Mouse (Mus musculus) heart, adult 11 months (tissue): ENCODE results near the gene Npr2.

Experiments used
- DNase-seq: peaks from one replicate; pipeline ENCODE4 v3.0.0; 2022

Gene Npr2

GRCm38 (mm10) chr4:43629106-43629817, 2.5 kb upstream of the Npr2 start:
- peak; percentile 87 for DNase-seq

DNA sequence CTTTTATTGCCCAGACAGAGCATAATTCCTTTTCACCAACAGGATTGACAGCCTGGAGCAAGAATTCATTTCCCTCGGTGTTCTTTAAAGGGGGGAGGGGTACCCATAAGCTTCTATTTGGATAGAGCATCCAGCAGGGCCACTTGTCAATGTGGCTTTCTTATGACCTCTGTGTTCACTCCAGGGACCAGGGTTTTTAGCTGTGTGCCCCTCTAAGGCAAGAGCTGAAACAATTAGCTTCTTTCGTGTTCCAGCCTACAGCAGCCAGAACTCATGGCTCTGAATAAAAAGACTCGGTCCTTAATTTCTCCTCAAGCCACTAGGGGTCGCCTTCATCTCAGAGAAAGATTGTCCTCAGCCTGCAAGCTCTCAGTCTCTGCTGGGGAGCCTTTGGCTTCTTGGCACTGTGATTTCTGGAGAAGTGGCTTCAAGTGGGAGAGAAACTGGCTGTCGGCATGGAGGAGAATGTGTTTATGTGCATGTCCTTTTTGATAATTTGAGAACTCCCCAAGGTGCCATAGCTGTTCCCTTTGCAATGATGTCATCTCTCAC, 1.6 kb upstream of the Npr2 start:
- peak; percentile 98 for DNase-seq

GRCm38 (mm10) chr4:43630671-43631045, 1.1 kb upstream of the Npr2 start:
- no peak for DNase-seq

DNA sequence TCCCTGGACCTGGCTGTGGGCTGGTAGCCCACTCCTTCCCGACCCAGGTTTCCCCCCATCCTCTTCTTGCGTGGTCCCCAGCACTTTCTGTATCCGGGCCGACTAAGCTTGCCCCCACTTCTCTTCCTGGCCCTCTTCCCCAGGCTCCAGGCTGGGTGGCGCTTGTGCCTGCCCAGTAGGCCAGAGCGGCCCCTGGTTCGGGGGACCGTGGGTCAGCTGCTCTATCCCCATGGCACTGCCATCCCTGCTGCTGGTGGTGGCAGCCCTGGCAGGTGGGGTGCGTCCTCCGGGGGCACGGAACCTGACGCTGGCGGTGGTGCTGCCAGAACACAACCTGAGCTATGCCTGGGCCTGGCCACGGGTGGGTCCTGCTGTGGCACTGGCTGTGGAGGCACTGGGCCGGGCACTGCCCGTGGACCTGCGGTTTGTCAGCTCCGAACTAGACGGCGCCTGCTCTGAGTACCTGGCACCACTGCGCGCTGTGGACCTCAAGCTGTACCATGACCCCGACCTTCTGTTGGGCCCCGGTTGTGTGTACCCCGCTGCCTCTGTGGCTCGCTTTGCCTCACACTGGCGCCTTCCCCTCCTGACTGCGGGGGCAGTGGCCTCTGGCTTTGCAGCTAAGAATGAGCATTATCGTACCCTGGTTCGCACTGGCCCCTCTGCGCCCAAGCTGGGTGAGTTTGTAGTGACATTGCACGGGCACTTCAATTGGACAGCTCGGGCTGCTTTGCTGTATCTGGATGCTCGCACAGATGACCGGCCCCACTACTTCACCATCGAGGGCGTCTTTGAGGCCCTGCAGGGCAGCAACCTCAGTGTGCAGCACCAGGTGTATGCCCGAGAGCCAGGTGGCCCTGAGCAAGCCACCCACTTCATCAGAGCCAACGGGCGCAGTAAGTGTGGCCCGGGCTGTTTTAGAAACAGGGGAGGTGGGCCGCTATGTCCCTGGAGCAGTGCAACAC, 503 bp downstream of the Npr2 start:
- DNase-seq, result peak; percentile 96

DNA sequence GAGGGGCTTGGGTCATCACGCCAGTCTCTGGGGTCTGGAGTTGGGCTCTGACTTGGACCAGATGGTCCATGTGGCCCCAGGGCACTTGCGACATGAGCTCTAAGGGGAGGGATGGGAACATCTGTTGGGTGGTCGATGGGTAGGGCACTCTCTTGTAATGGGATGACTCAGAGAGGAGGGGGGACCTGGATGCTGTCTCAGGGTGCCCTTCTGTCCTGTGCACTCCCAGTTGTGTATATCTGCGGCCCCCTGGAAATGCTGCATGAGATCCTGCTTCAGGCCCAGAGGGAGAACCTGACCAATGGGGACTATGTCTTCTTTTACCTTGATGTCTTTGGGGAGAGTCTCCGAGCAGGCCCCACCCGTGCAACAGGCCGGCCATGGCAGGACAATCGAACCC, 1.6 kb downstream of the Npr2 start:
- peak; percentile 87 for DNase-seq

GRCm38 (mm10) chr4:43633736-43634135, 2.0 kb downstream of the Npr2 start:
- peak; percentile 84 for DNase-seq

- DNase-seq, result peak; percentile 60
Observed at GRCm38 (mm10) chr4:43634621-43635374, 3.1 kb downstream of the Npr2 start.

DNA sequence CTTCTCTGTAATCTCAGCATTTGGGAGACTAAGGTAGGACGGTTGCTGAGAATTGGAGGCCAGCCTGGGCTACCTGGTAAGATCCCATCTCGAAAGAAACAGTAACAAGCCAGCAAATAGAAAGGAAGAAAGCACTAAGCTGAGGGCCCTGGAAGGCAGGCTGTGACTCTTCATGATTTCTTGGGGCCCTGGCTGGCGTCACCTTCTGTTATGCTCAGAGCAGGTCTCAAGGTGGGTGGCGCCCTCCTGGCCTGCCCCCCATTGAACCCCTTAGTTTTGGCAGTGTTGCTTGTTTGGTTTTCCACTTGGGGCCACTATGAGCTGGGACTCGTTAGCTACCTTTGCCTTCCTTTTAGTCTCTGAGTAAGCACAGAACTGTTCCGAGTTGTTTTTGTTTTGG, 5.0 kb downstream of the Npr2 start:
- peak; percentile 62 for DNase-seq

- DNase-seq, result peak; percentile 86
Observed at GRCm38 (mm10) chr4:43640076-43640475, 8.3 kb downstream of the Npr2 start.

GRCm38 (mm10) chr4:43640491-43640890, 8.8 kb downstream of the Npr2 start:
- DNase-seq, result peak; percentile 61

DNA sequence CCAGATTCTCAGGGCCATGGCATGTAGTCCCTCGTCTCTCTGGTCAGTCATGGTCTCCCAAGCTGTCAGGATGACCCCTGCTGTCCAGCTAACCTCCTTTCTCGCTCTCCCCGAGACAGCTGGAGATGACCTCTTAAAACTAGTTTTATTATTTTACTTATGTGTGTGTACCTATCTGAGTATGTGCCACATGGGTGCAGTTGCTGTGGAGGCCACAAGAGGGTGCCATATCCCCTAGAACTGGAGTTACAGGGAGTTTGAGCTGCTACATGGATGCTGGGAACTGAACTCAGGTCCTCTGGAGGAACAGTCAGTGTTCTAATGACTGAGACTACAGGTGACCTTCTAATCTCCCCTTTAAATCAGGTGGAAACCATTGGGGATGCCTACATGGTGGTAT, 18.0 kb downstream of the Npr2 start:
- no peak for DNase-seq

GRCm38 (mm10) chr4:43652726-43653125, 21.0 kb downstream of the Npr2 start:
- DNase-seq, result no peak

DNA sequence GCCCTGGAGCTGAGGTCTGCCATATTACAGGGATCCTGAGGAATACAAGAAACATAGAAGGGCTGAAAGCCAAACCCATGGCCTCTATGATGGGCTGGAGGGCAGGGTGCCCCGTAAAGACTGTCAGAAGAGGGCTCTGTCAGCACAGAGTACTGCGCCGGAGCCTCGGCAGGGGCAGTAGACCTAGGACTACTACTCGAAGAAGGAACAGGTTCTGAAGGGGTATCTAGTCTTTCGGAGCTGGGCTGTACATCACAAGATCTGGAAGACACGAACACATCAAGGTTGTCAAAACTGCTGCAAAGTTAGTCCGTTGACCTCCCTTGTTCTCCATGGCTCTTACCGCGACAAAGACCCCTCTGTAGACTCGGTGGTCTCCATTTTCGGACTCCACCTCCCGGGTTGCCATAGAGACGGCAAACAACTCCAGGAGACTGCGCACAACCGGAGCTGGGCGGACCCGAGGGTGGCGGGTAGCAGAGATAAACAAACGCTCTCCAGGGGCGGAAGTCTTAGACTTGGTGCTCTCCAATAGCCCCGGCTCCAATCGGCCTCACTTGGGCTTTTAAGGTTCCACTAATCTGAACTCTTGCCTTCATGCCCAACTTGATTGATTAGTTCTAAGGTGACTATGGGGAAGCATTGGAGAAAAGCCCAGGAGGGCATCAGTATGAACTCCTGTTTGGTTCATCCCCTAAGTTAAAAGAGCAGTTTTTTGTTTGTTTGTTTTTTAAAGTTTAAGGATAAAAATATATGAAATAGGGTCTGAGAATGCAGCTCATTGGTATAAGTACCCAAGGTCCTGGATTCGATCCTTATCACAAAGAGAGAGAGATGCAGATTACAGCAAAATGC, 21.7 kb downstream of the Npr2 start, which contains the start of gene Spag8:
TSS of gene Spag8 (minus strand) at position 434 of the 855 bp plus-strand sequence.
- peak; percentile 94 for DNase-seq

DNA sequence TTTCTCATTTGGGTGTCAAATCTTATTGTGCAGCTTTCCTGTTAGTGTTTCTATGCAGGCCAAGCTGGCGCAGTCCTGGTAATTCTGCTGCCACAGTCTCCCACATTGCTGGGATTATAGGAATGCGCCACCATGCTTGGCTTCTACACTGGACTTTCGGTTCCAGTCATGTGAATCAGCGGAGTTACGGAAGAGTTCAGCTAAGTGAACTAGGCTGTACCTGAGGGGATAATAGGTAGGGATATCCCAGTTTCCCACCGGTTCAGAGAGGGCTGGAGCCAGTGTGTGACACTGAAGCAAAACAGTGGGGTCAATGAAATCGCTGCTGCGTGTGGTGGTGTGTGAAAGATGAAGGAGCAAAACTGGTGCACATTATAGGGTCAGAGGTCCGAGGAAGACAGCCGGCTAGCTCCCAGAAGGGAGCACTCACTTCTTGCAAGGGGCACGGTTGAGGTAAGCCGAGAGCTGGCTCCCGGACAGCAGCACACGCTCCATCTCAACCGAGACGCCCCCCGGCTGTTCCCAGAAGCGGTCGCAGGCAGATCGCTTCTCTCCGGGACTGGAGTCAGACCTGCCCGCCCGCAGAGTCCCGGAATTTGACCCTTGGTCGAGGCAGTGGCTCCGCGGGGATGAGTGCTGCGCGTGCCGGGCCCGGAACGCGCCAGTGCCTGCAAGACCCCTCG, 24.1 kb downstream of the Npr2 start:
- no peak for DNase-seq

GRCm38 (mm10) chr4:43656339-43657109, 24.8 kb downstream of the Npr2 start, which contains the start of gene Hint2:
TSS of gene Hint2 (minus strand) at chr4:43656466.
- DNase-seq, result peak; percentile 100

DNA sequence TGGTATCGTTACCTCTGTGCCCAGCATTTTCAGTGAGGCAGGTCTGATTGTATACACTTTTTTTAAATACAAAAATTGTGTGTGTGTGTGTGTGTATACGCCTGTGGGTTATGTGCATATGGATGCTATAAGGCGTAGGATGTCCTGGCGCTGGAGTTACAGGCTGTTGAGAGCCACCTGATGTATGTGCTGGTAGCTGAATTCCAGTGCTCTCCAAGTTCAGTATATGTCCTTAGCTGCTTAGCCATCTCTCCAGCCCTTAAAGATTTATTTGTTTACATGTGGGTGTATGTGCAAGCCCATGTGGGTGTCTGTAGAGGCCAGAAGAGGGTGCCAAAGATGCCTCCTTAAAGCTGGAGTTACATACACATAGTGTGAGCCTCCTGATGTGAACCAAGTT, 25.4 kb downstream of the Npr2 start:
- DNase-seq, result no peak

DNA sequence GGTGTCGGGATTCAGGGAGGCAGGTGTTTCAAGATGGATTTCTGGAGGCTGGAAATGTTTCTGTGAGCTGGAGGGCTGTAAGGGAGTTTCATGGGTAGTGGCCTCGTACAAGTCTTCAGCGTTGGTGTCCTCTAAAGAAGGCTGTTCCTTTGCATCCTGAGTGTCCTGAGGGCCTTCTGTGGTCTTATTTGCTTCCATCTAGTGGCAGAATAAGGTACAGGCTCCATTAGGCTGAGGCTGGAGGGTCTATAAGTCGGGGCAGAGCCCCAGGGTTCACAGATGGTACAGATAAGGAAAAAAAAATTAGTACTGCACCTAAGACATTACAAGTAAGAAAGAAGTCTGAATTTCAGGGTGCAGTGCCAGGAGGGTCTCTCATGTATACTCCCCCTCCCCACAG, 34.7 kb downstream of the Npr2 start:
- DNase-seq, result no peak

DNA sequence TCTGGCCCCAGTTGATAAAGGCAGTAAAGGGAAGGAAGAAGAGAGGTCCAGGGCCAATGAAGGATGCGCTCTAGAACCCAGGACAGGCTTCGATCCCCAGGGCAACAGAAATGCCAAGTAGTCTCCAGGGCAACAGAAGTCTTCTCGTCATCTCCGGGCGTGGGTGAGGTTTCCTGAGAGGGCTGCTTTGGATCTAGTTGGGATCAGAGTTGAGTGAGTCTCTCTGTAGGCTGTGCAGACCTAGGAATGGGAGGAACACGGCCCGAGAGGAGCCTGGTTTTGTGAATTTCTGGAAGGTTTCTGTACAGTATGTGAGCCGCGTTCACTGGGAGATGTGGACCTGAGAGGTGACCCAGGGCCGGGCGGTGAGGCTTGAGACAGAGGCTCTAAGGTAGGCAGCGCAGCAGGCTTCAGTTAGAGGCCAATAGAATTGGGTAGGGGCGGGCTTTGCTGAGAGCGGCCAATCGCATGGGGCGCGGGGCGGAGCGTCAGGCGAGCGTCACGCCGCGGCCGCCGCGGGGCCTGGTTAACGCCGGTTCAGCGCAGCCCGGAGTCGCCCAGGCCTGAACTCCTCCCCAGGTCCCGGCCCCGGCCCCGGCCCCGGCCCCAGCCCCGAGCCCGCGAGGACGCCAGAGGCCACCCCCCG, 37.2 kb downstream of the Npr2 start, which contains the start of the genes Tmem8b and Fam221b:
TSS of gene Tmem8b (plus strand) at position 190 of the 646 bp plus-strand sequence.
TSS of gene Fam221b (minus strand) at position 364 of the 646 bp plus-strand sequence.
- peak; percentile 99 for DNase-seq

GRCm38 (mm10) chr4:43669428-43669794, 37.7 kb downstream of the Npr2 start:
- DNase-seq, result no peak

- DNase-seq, result peak; percentile 98
Observed at GRCm38 (mm10) chr4:43672070-43672469, 40.3 kb downstream of the Npr2 start.
